Mouse (Mus musculus): Measurements from ENCODE around the gene Zfp3. TPM values are rescaled to one million over a fixed set of nuclear protein-coding genes. Genes with fewer than 3 reads are reported as not detected.
"Not testable (repeated sequence)": the region's sequence is repeated elsewhere in the genome, so short reads cannot be mapped to it uniquely, and the experiment has no call there.

Zfp3 gene
- total RNA-seq, 2 experiments from 2014 or later: not detected

- ATAC-seq (replicated peaks; ENCODE audit: low FRiP score, poor library complexity, severe bottlenecking): no peak
Measured at GRCm38 (mm10) chr11:70754476-70754875, 9.5 kb upstream of the Zfp3 start.

- no peak for ATAC-seq (replicated peaks; ENCODE audit: low FRiP score, poor library complexity, severe bottlenecking)
Measured at GRCm38 (mm10) chr11:70754958-70755357, 9.1 kb upstream of the Zfp3 start.

- peak; percentile 87 for ATAC-seq (replicated peaks; ENCODE audit: low FRiP score, poor library complexity, severe bottlenecking)
Measured at GRCm38 (mm10) chr11:70755645-70756044, 8.4 kb upstream of the Zfp3 start.

DNA sequence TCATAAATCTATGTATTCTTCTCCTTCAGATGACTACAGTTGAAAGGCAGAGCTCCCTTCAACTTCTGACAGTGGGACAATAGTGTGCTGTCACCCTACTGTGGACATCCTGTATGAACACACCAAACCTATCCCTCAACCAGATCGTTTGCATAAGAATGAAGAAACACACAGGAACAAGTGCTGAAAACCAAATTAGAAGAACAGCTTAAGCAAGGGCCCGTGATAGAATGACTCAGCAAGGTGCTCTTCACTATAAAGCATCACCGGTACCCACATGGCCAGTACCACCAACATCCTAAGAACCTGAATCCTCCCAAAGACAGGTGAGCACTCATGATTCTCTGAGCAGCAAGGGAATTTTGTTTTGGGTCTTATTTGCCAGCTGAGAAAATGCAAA lies 3.6 kb upstream of the Zfp3 start:
- ATAC-seq (replicated peaks; ENCODE audit: low FRiP score, poor library complexity, severe bottlenecking): not testable (repeated sequence)

DNA sequence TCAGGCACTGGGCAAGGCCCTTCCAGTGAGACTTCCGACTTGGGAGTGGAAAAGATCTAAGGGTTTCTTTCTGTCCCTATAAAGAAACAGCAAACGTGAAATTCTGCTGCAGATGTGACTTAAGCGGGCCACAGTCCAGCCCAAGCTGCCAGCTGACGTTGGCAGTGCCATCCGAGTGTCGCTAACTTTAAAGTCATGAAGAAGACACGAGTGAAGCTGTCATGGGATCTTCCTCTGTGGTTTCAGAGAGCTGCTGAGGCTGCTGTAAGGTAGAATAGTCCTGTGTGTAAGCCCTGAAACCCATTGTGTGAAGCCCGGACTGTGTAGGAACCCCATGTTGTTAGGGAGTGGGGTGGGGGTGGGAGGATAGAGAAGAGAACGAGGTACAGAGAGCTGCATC lies 1.4 kb upstream of the Zfp3 start:
- no peak for ATAC-seq (replicated peaks; ENCODE audit: low FRiP score, poor library complexity, severe bottlenecking)

DNA sequence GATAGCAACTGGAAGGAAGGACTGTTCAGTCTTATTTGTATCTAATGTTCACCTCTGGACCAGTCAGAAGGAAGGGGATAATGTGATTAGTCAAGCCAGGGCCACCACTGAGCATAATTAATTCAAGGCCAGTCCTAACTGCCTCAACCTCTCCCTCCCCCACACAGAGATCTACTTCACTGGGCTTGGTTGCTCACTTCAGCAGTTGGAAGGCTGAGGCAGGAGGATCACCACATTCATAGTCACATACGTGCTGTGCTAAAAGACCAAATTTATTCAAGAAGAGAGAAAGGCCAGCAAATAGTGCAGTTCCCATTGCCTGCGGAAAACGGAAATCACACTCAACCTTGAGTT lies 450 bp upstream of the Zfp3 start:
- 0 out of 2 replicates have a peak, but pooled peaks have one; percentile 11 for ATAC-seq (replicated peaks; ENCODE audit: low FRiP score, poor library complexity, severe bottlenecking)

GRCm38 (mm10) chr11:70765776-70766445 lies 1.9 kb downstream of the Zfp3 start:
- ATAC-seq (replicated peaks; ENCODE audit: low FRiP score, poor library complexity, severe bottlenecking): no peak

DNA sequence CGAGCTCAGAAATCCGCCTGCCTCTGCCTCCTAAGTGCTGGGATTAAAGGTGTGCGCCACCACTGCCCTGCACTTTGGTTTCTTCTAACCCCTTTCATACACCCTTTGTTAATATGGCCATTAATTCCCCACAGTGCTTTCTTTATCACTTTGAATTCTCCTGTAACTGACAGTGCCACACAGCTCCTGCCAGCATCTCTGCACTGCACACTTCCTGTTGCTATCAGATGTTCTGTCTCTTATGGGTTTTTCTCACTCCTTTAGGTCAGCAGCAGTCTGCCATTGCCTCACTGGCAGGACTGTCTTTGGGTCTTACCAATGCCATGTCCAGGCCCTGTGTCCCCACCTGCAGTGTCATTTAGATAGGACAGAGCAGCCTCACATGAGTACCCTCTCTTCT lies 6.8 kb downstream of the Zfp3 start:
- ATAC-seq (replicated peaks; ENCODE audit: low FRiP score, poor library complexity, severe bottlenecking): no peak

GRCm38 (mm10) chr11:70776830-70777571 lies 13.0 kb downstream of the Zfp3 start:
- peak; percentile 91 for ATAC-seq (replicated peaks; ENCODE audit: low FRiP score, poor library complexity, severe bottlenecking)

- ATAC-seq (replicated peaks; ENCODE audit: low FRiP score, poor library complexity, severe bottlenecking): no peak
Measured at GRCm38 (mm10) chr11:70777634-70778033, 13.6 kb downstream of the Zfp3 start.

- not testable (repeated sequence) for ATAC-seq (replicated peaks; ENCODE audit: low FRiP score, poor library complexity, severe bottlenecking)
Measured at GRCm38 (mm10) chr11:70778058-70778457, 14.0 kb downstream of the Zfp3 start.

- ATAC-seq (replicated peaks; ENCODE audit: low FRiP score, poor library complexity, severe bottlenecking): no peak
Measured at GRCm38 (mm10) chr11:70785908-70786307, 21.9 kb downstream of the Zfp3 start.

- ATAC-seq (replicated peaks; ENCODE audit: low FRiP score, poor library complexity, severe bottlenecking): no peak
Measured at GRCm38 (mm10) chr11:70787052-70787451, 23.0 kb downstream of the Zfp3 start.

GRCm38 (mm10) chr11:70788972-70789655 lies 25.1 kb downstream of the Zfp3 start:
- ATAC-seq (replicated peaks; ENCODE audit: low FRiP score, poor library complexity, severe bottlenecking): no peak

DNA sequence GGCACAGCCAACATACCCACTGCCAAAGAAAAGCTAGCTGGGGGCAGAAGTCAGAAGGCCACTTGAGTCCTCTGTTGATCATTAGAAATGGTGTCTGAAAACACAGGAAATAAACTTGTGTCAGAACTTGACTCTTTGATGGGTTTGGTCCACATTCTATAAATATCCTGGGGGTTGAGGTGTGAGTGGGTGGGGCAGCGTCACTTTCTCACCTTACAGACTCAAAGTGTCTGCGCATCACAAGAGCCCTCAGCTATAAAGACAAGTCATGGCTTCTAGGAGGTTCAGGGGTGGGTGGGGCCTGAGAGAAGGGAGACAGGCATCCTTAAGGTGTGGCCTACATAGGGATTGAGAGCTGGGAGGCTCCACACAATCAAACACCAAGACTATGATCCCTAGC lies 26.4 kb downstream of the Zfp3 start:
- no peak for ATAC-seq (replicated peaks; ENCODE audit: low FRiP score, poor library complexity, severe bottlenecking)

DNA sequence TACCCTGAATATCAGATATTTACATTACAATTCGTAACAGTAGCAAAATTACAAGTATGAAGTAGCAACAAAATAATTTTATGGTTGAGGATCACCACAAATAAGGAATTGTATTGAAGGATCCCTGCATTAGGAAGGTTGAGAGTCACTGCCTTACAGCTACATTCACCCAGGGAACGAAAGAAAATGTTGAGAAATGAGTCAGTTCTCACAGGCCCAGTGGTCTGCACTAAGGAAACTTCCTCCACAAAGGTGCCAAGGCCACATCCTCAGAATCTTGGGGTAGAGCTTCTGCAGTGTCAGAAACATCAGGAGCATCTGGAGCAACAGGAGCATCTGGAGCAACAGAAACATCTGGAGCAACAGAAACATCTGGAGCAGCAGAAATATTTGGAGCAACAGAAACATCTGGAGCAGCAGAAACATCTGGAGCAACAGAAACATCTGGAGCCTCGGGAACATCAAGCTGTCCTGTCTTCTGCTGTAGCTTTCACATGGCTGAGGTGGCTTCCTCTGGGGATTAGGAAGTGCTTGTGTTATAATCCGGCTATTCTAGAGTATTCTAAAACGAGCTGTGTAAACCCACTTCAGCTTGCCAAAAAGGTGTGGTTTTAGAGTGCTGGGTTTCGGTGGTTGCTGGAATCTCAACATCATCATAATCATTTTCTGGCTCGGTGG lies 27.0 kb downstream of the Zfp3 start:
- no peak for ATAC-seq (replicated peaks; ENCODE audit: low FRiP score, poor library complexity, severe bottlenecking)

DNA sequence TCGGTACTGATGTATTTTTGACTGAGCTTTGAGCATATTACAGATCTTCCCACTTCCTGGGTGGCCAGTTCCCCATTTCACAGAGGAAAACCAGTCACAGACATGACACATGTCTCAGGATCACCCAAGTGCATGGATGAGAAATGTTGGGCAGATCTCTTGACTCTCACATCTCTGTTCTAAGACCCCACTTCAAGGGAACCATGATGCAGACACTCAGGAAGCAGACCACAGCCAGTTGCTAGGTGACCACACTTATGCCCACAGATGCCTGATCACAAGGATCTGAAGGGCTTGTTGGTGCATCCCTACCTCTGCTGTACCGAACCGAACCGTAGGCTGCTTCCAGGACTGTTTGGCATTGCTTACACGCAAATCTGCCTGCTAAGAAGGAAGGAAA lies 27.7 kb downstream of the Zfp3 start:
- ATAC-seq (replicated peaks; ENCODE audit: low FRiP score, poor library complexity, severe bottlenecking): no peak

DNA sequence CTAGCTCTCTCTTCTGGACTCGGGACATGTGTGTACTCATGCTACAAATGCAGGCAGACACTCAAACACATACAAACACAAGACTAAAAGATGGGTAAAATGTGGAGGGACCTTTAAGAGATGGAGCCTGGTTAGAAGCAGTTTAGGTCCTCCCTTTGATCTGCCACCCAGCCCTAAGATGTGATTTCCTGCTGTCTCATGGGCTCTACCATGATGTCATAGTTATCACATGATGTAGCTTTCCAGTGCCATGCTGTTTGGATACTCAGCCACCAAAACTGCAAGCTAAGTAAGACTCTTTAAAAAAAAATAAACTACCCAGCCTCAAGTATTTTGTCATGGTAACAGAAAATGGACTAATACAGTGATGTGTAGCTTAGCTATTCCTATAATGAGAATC lies 28.4 kb downstream of the Zfp3 start:
- no peak for ATAC-seq (replicated peaks; ENCODE audit: low FRiP score, poor library complexity, severe bottlenecking)

DNA sequence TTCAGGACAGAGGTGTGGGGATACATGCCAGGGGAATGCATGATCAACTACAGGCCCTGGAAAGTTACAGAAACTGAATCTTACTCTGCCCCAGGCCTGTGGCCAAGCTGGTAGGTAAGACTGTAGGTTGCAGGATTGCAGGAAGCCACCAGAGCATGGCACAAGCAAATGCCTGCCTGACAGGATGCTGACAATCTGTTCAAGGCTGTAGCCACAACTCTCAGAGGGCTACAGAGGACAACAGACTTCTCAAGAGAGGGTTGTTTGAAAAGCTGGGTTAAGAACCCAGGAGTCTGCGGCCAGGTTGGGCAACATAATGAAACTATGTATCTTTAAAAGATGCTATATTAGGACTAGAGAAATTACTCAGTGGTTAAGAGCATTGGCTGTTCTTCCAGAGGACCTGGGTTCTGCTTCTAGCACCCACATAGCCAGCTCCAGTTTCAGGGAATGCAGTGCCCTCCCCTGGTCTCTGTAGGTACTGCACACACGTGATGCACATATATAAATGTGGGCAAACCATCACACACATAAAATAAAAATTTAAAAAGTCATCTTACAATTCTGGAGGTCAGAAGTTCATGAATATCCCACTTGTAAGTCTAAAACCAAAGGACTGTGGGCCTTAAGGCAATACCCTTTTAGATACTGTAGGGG lies 38.3 kb downstream of the Zfp3 start:
- ATAC-seq (replicated peaks; ENCODE audit: low FRiP score, poor library complexity, severe bottlenecking): no peak

- ATAC-seq (replicated peaks; ENCODE audit: low FRiP score, poor library complexity, severe bottlenecking): no peak
Measured at GRCm38 (mm10) chr11:70802865-70803261, 38.9 kb downstream of the Zfp3 start.

Data from erythroblast, adult 5-6 weeks (primary cell).